ENCODE assay signal across 15 mouse cellular contexts in the genomic region with DNA sequence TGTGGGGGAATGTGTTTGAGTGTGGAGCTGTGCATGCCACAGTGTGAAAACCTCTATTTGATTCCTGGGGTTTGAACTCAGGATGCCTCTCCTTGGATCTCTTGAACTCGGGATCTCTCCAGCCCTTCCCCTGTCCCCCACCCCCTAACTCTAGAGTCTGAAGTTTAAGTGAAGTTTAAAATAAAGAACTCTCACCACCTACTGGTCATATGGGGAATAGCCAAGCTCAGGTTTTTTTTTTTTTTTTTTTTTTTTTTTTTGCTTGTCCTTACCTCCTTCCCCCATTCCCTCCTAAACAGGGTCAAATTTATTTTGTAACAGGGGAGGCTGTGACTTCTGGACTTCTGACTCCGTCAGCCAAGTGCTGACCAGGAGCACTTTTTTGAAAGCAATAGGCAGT. TPM values are rescaled to one million over a fixed set of nuclear protein-coding genes. Genes with fewer than 3 reads are reported as not detected.
DNase-seq lines count a peak whose midpoint lies in the region; ATAC-seq and TF ChIP-seq lines count a peak whose summit lies in the region.
"Had no signal": no experiment of that assay in that cellular context is flagged by ENCODE, and none has a peak within 500 bp of the region (broad histone marks: within the 10 kb centered on the region; RNA-seq: fewer than 3 reads in every experiment).

No protein-coding gene starts in this region.

- H3K9me3 ChIP-seq in intestine, postnatal 0 days (ENCODE audit: control insufficient read depth), result no peaks in the 10 kb centered on the region
- H3K9me3 ChIP-seq in intestine, embryonic 16.5 days (ENCODE audit: control insufficient read depth, low read length), result no peaks in the 10 kb centered on the region
- H3K9me3 ChIP-seq: neural tube, embryonic 13.5 days had no signal

- no peaks in the 10 kb centered on the region for H3K27me3 ChIP-seq in intestine, postnatal 0 days (replicated peaks; ENCODE audit: control insufficient read depth, insufficient read depth, low read length)
- no peaks in the 10 kb centered on the region for H3K27me3 ChIP-seq in intestine, embryonic 16.5 days (replicated peaks; ENCODE audit: control insufficient read depth, insufficient read depth, low read length)
- H3K27me3 ChIP-seq: neural tube, embryonic 13.5 days had no signal

- no peak overlapping the region for H3K27ac ChIP-seq in intestine, postnatal 0 days (ENCODE audit: low read depth, low read length)
- no peak overlapping the region for H3K27ac ChIP-seq in intestine, embryonic 16.5 days (ENCODE audit: low read length)
- H3K27ac ChIP-seq: macrophage; neural tube, embryonic 13.5 days had no signal

- TF ChIP-seq CTCF in intestine, postnatal 0 days (IDR thresholded peaks at IDR 0.05; ENCODE audit: low read depth), result peak; percentile 66

- ATAC-seq in intestine, postnatal 0 days, result peak; percentile 25; the same call in 1 of the 2 replicates
- ATAC-seq in intestine, embryonic 16.5 days, result no peak
- ATAC-seq in erythroblast, adult 5-6 weeks (replicated peaks; ENCODE audit: low FRiP score, poor library complexity, severe bottlenecking), result peak; percentile 70; the same call in 1 of the 2 replicates

- H3K36me3 ChIP-seq in intestine, postnatal 0 days (ENCODE audit: control insufficient read depth, insufficient read depth), result no peaks in the 10 kb centered on the region
- H3K36me3 ChIP-seq in intestine, embryonic 16.5 days (ENCODE audit: control insufficient read depth, insufficient read depth, low read length), result no peaks in the 10 kb centered on the region
- H3K36me3 ChIP-seq: neural tube, embryonic 13.5 days had no signal

- no peak overlapping the region for H3K4me2 ChIP-seq in intestine, postnatal 0 days (replicated peaks; ENCODE audit: low read depth)
- no peak overlapping the region for H3K4me2 ChIP-seq in intestine, embryonic 16.5 days (ENCODE audit: low read depth, low read length)
- H3K4me2 ChIP-seq: neural tube, embryonic 13.5 days had no signal

- 6% methylated on average over 2 of the region's 2 CpGs for WGBS in intestine, postnatal 0 days
- 5% methylated on average over 2 of the region's 2 CpGs for WGBS in intestine, embryonic 16.5 days

- no peaks in the 10 kb centered on the region for H3K4me1 ChIP-seq in intestine, postnatal 0 days (replicated peaks; ENCODE audit: control insufficient read depth, insufficient read depth, low read length)
- peaks cover 3% of the 10 kb centered on the region; the same call in 1 of the 2 replicates for H3K4me1 ChIP-seq in intestine, embryonic 16.5 days (ENCODE audit: control insufficient read depth, insufficient read depth, low read length)
- H3K4me1 ChIP-seq: neural tube, embryonic 13.5 days had no signal

- no peak overlapping the region for H3K4me3 ChIP-seq in intestine, postnatal 0 days (ENCODE audit: low read depth, low read length)
- H3K4me3 ChIP-seq in intestine, embryonic 16.5 days (ENCODE audit: low read length), result no peak overlapping the region
- H3K4me3 ChIP-seq: neural tube, embryonic 13.5 days had no signal

- H3K9ac ChIP-seq in intestine, postnatal 0 days (ENCODE audit: low read depth, low read length), result no peak overlapping the region
- no peak overlapping the region for H3K9ac ChIP-seq in intestine, embryonic 16.5 days (ENCODE audit: low read depth, low read length)
- H3K9ac ChIP-seq: neural tube, embryonic 13.5 days had no signal

- DNase-seq in CD4-positive helper T cell, adult 2 months (ENCODE audit: low read depth, low spot score), result peak; percentile 47
- peak; percentile 64 for DNase-seq in ES-CJ7 (ENCODE audit: low read depth, low spot score)
- no peak for DNase-seq in right cerebral cortex, postnatal 10 days (ENCODE audit: low spot score in 2 of 2)
- no peak for DNase-seq in adrenal gland, postnatal 10 days
- DNase-seq in spleen, postnatal 4 days (ENCODE audit: low spot score in 2 of 2), result no peak
- DNase-seq: cerebellum, adult 18-20 months; gastrocnemius, postnatal 10 days; heart, postnatal 4 days; kidney, postnatal 14 days; thymus, adult 2 months had no signal

RNA-seq across cellular contexts. Expression of a gene that starts 8.1 kb away (rescaled TPM):
- 14.8 and 14.9 TPM in 2 replicates for polyA plus RNA-seq in intestine, postnatal 0 days (2015; fragmentation: Nextera tagmentation; extraction: Ambion mirVana)
- polyA plus RNA-seq in intestine, embryonic 16.5 days (2015; fragmentation: Nextera tagmentation; extraction: Ambion mirVana), result 22.7 and 23.5 TPM in 2 replicates
- total RNA-seq in erythroblast, adult 5-6 weeks (2015; ENCODE audit: low replicate concordance), result not detected in 2 replicates
- 0.42 and 1.3 TPM in 2 replicates for total RNA-seq in erythroblast, adult 5-6 weeks (2017; ENCODE audit: low replicate concordance)
- total RNA-seq in adrenal gland, postnatal 10 days (2021), result 100 to 1,000 TPM in 1 of 2 experiments, 10 to 100 TPM in 1; 85.3 to 108 TPM

RNA-seq across cellular contexts. Expression of a gene that starts 20.6 kb away (rescaled TPM):
- polyA plus RNA-seq in intestine, postnatal 0 days (2015; fragmentation: Nextera tagmentation; extraction: Ambion mirVana), result 26.7 and 33.5 TPM in 2 replicates
- polyA plus RNA-seq in intestine, embryonic 16.5 days (2015; fragmentation: Nextera tagmentation; extraction: Ambion mirVana), result 22.4 and 24.5 TPM in 2 replicates
- 0.96 and 1.5 TPM in 2 replicates for total RNA-seq in erythroblast, adult 5-6 weeks (2015; ENCODE audit: low replicate concordance)
- total RNA-seq in erythroblast, adult 5-6 weeks (2017; ENCODE audit: low replicate concordance), result 1.1 and 4.3 TPM in 2 replicates
- 100 to 1,000 TPM; 156 to 168 TPM for total RNA-seq in adrenal gland, postnatal 10 days (2021)

RNA-seq across cellular contexts. Expression of a gene that starts 22.1 kb away (rescaled TPM):
- 831 and 858 TPM in 2 replicates for polyA plus RNA-seq in intestine, postnatal 0 days (2015; fragmentation: Nextera tagmentation; extraction: Ambion mirVana)
- 838 and 894 TPM in 2 replicates for polyA plus RNA-seq in intestine, embryonic 16.5 days (2015; fragmentation: Nextera tagmentation; extraction: Ambion mirVana)
- total RNA-seq in erythroblast, adult 5-6 weeks (2015; ENCODE audit: low replicate concordance), result 216 and 275 TPM in 2 replicates
- 302 and 335 TPM in 2 replicates for total RNA-seq in erythroblast, adult 5-6 weeks (2017; ENCODE audit: low replicate concordance)
- 1,000 to 10,000 TPM; 1,671 to 1,675 TPM for total RNA-seq in adrenal gland, postnatal 10 days (2021)

RNA-seq across cellular contexts. Expression of a gene that starts 22.2 kb away (rescaled TPM):
- polyA plus RNA-seq in intestine, postnatal 0 days (2015; fragmentation: Nextera tagmentation; extraction: Ambion mirVana), result 503 and 513 TPM in 2 replicates
- polyA plus RNA-seq in intestine, embryonic 16.5 days (2015; fragmentation: Nextera tagmentation; extraction: Ambion mirVana), result 533 and 550 TPM in 2 replicates
- 50.6 and 57.5 TPM in 2 replicates for total RNA-seq in erythroblast, adult 5-6 weeks (2015; ENCODE audit: low replicate concordance)
- total RNA-seq in erythroblast, adult 5-6 weeks (2017; ENCODE audit: low replicate concordance), result 35.4 and 46.6 TPM in 2 replicates
- 100 to 1,000 TPM; 564 to 570 TPM for total RNA-seq in adrenal gland, postnatal 10 days (2021)

RNA-seq across cellular contexts. Expression of a gene that starts 40.7 kb away (rescaled TPM):
- 16.8 and 17.6 TPM in 2 replicates for polyA plus RNA-seq in intestine, postnatal 0 days (2015; fragmentation: Nextera tagmentation; extraction: Ambion mirVana)
- polyA plus RNA-seq in intestine, embryonic 16.5 days (2015; fragmentation: Nextera tagmentation; extraction: Ambion mirVana), result 47.6 and 53.8 TPM in 2 replicates
- total RNA-seq in erythroblast, adult 5-6 weeks (2015; ENCODE audit: low replicate concordance), result 3.1 and 3.3 TPM in 2 replicates
- not detected in 2 replicates for total RNA-seq in erythroblast, adult 5-6 weeks (2017; ENCODE audit: low replicate concordance)
- total RNA-seq in adrenal gland, postnatal 10 days (2021), result 10 to 100 TPM; 29.6 to 39.4 TPM

Comparison
In these comparisons a context has a peak if more than half of its experiments do, and no peak if none do; other contexts are left out.
1. DNase-seq: peak in CD4-positive helper T cell, adult 2 months (single experiment) and ES-CJ7 (single experiment); none in right cerebral cortex, postnatal 10 days (0 of 2), adrenal gland, postnatal 10 days (single experiment) and spleen, postnatal 4 days (0 of 2).
2. RNA of a gene that starts 8.1 kb away (total RNA-seq): 85.3 to 108 TPM in adrenal gland, postnatal 10 days; 0.42 to 1.3 TPM in erythroblast, adult 5-6 weeks; every median in the first group is over 10 times any median in the second.
3. RNA of a gene that starts 20.6 kb away (total RNA-seq): 156 to 168 TPM in adrenal gland, postnatal 10 days; 0.96 to 4.3 TPM in erythroblast, adult 5-6 weeks; every median in the first group is over 10 times any median in the second.
4. RNA of a gene that starts 22.1 kb away (total RNA-seq): 1,671 to 1,675 TPM in adrenal gland, postnatal 10 days; 216 to 335 TPM in erythroblast, adult 5-6 weeks; every median in the first group is over 4 times any median in the second.